Mouse (Mus musculus): ENCODE results near the gene C8a.

C8a gene

DNA sequence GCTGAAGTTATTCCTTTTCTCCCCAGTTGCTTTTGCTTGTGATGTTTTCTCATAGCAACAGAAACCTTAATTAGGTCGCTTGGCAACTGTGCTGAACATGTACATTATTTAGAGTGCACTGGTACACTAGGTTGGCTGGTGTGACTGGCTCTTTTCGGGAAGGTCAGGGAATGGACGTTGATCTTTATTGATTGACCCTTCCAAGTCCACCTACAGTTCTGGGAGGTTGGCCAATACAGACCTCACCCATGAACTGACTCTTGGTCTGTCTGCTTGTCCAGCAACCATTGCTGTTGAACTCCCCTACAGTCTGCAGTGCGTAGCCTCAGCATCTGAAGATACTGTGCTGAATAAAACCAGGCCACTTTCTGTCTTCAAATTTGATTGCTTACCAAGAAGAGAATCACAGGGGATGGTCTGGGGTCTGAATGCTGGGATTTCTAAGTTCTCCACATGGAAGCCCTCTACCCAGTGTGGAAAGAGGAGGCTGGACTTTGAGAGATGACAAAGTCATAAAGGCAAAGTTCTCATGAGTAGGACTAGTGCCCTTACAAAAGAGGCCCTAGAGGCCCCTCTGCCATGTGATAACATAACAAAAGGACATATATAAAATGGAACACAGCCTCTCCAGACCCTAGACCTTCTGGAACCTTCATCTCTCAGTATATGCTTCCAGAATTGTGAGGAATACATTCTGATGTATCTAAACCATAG, 59.5 kb downstream of the C8a start:
- TF ChIP-seq GATA4 (IDR thresholded peaks at IDR 0.05; ENCODE audit: insufficient replicate concordance, low read length): no peak

GRCm38 (mm10) chr4:104813617-104814016, 62.6 kb downstream of the C8a start:
- TF ChIP-seq GATA4 (IDR thresholded peaks at IDR 0.05; ENCODE audit: insufficient replicate concordance, low read length): no peak

GRCm38 (mm10) chr4:104810710-104811286, 65.4 kb downstream of the C8a start:
- TF ChIP-seq GATA4 (IDR thresholded peaks at IDR 0.05; ENCODE audit: insufficient replicate concordance, low read length): no peak

- no peak for TF ChIP-seq GATA4 (IDR thresholded peaks at IDR 0.05; ENCODE audit: insufficient replicate concordance, low read length)
Measured at GRCm38 (mm10) chr4:104805414-104806257, 70.6 kb downstream of the C8a start.

GRCm38 (mm10) chr4:104804100-104804499, 72.1 kb downstream of the C8a start:
- peak; percentile 83 for TF ChIP-seq GATA4 (IDR thresholded peaks at IDR 0.05; ENCODE audit: insufficient replicate concordance, low read length)

DNA sequence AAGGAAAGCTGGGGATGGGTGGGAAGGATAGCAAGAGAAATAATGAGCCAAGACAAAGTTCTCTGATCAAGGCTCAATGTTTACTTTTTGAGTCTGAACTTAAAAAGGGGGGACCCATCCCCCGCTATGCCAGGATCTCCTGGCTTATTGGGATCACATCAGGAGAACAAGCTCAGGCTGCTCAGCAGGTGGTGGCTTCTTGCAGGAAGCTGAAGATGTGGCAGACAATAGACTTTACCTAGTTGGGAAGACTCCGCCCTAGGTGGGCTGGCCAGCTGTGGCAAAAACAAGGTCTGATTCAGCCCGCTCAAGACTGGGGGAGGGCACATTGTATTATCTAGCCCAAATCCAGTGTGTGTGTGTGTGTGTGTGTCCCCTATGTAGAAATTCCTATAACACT, 74.6 kb downstream of the C8a start:
- TF ChIP-seq GATA4 (IDR thresholded peaks at IDR 0.05; ENCODE audit: insufficient replicate concordance, low read length): no peak

DNA sequence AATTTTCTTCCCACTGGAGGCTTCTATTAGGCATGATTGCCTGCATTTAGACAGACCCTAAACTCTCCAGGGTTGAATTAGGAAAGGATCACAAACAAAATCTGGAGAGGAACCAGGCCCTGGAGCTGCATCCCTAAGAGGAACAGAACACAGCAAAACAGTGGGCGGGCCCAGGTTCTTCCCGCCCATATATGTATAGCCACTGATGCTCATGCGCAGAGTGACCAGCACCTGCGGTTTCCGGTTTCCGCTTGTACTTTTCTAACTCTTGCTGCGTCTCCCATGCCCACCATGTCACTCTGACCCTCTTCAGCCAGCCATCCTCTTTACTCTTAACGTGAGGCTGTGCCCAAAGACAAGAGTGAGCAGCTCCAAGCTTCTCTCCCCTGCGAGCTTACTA, 77.2 kb downstream of the C8a start:
- no peak for TF ChIP-seq GATA4 (IDR thresholded peaks at IDR 0.05; ENCODE audit: insufficient replicate concordance, low read length)

DNA sequence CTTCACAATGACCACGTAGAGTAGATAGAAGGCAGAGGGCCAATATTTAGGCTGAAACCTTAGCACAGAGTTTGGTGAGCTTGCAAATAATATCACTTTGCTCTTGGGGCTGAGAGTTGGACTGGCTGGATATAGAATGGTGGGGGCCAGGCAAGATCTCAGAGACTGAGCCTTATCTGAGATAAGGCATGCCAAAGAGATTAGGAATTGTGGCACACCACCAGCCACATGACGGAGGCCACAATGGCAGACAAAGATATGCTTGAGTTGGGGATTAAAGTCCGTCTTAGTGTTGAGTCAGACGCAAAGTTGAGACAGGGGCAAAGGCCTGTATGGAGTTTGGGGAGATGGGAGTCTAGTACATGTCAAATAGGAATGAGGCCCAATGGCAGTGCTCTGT, 84.1 kb downstream of the C8a start:
- TF ChIP-seq GATA4 (IDR thresholded peaks at IDR 0.05; ENCODE audit: insufficient replicate concordance, low read length): no peak

DNA sequence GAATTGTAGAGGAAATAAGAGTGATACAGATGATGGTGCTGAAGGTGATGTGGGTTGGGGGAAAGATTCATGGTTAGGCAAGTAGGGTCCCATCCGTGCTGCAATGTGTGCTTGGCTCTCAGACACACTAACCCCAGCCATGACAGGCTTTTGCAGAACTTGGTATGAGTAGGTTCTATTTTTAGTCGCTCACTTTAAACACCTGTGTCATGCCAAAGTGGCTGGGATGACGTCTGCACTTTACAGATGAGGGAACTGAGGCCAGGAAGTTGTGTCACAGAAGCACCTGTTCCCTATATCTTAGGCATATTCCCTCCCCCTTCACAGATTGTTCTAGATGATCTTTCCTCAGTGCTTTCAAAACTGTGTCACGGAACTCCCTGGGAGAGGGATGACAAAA, 93.9 kb downstream of the C8a start:
- no peak for TF ChIP-seq GATA4 (IDR thresholded peaks at IDR 0.05; ENCODE audit: insufficient replicate concordance, low read length)

- no peak for TF ChIP-seq GATA4 (IDR thresholded peaks at IDR 0.05; ENCODE audit: insufficient replicate concordance, low read length)
Measured at GRCm38 (mm10) chr4:104781441-104781840, 94.8 kb downstream of the C8a start.

DNA sequence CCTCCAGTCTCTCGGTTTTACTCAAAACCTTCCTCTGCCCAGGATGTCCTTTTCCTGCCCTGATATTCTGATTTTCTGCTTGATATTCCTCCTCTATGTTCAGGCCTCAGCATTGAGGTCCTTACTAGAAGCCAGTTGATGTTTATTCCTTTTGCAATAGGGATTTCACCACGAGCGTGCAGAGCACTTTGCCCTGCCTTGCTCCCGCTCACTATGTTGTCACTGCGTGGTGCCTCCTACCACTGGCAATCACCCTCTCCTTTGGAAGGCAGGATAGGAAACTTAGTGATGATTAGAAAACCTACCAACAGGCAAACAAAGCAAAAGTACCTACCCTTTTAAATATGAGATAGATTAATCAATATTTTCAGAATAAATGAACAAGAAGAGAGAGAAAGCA, 96.7 kb downstream of the C8a start:
- no peak; the same call in 1 of the 2 replicates for TF ChIP-seq GATA4 (IDR thresholded peaks at IDR 0.05; ENCODE audit: insufficient replicate concordance, low read length)

GRCm38 (mm10) chr4:104775601-104776000, 100.6 kb downstream of the C8a start:
- no peak for TF ChIP-seq GATA4 (IDR thresholded peaks at IDR 0.05; ENCODE audit: insufficient replicate concordance, low read length)

- no peak for TF ChIP-seq GATA4 (IDR thresholded peaks at IDR 0.05; ENCODE audit: insufficient replicate concordance, low read length)
Measured at GRCm38 (mm10) chr4:104770331-104770730, 105.9 kb downstream of the C8a start.

GRCm38 (mm10) chr4:104769602-104770001, 106.6 kb downstream of the C8a start:
- no peak for TF ChIP-seq GATA4 (IDR thresholded peaks at IDR 0.05; ENCODE audit: insufficient replicate concordance, low read length)

DNA sequence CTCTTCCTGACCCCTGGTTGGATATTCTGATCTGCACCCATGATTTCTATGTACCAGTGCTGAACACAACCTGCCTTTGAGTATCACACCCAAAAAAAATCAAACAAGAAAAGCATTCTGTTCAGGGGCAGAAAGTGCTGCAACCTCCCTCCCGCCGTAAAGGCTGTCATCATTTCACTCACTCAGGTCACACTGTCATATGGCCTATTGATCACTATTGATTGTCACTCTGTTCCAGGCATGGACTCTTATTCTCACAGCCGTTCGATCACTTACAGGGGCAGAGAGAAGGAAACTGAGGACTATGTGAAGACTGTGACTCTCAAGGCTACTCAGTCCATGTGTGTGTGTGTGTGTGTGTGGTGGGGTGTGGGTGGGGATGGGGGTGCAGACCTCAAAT, 108.0 kb downstream of the C8a start:
- TF ChIP-seq GATA4 (IDR thresholded peaks at IDR 0.05; ENCODE audit: insufficient replicate concordance, low read length): no peak

DNA sequence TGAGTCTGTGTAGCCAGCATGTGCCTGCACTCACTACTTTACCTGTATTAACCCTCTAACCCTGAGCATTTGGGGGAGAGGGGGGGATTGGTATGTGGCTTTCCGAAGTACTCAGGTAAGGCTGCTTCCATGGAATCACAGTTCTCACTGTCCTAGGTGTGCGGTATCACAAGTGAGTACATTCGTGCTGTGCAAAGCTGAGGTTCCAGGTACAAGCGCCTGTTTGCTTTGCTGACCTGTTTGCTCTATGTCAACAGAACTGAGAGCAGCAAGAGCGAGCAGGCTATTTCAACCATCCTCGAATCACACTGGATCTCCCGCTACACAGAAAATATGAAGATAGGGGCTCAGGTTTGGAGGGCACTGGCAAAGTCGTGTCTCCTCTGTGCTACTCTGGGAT, 110.1 kb downstream of the C8a start, which contains the start of gene C8b:
TSS of gene C8b (plus strand) at position 253 of the 400 bp plus-strand sequence.
- TF ChIP-seq GATA4 (IDR thresholded peaks at IDR 0.05; ENCODE audit: insufficient replicate concordance, low read length): no peak

All from liver, adult (tissue).